Mouse (Mus musculus): Measurements from ENCODE around the gene Pygl. TPM values are rescaled to one million over a fixed set of nuclear protein-coding genes. Genes with fewer than 3 reads are reported as not detected.

Gene Pygl
- 20.5 and 22.2 TPM in 2 replicates for total RNA-seq (2015; ENCODE audit: low replicate concordance)
- 29.8 and 31.7 TPM in 2 replicates for total RNA-seq (2017; ENCODE audit: low replicate concordance)

DNA sequence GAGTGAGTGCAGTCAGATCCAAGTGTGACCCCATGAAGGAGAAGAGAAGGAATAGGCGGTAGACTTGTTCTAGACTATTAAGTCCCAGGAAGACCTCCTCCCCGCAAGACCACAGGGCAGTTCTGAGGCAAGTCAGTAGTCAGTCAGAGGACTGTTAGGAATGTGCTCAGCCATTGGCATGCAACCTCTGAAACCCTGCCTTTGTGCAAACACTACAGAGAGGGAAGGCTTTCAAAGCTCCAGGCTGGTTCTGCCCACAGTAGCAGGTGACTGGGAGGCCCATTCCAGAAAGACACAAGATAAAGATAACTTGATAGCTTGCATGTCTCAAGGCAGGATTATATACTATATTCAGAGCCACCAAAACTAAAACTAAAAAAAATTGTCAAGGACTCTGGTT, at the start of gene Pygl:
TSS of gene Pygl (minus strand) at position 195 of the 400 bp plus-strand sequence.
- no peak for ATAC-seq (replicated peaks; ENCODE audit: low FRiP score, poor library complexity, severe bottlenecking)

DNA sequence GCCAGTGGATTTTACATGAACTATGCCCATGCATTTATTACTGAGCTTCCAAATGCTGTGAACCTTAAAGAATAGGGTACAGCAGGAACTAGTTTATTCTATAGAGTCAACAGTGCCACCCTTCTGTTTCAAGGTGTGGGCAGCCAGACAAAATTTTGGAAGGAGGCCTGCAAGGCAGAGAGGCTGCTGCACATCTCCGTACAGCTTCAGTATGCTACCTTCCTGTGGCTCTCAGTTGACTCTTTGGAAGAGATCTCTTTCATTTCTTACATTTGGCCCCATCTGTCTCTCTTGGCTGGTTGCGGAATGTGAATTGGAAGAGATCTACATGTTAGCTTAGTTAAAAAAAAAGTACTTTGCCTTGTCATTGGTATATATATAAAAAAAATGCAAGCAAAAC, 49.6 kb upstream of the Pygl start:
- no peak for ATAC-seq (replicated peaks; ENCODE audit: low FRiP score, poor library complexity, severe bottlenecking)

DNA sequence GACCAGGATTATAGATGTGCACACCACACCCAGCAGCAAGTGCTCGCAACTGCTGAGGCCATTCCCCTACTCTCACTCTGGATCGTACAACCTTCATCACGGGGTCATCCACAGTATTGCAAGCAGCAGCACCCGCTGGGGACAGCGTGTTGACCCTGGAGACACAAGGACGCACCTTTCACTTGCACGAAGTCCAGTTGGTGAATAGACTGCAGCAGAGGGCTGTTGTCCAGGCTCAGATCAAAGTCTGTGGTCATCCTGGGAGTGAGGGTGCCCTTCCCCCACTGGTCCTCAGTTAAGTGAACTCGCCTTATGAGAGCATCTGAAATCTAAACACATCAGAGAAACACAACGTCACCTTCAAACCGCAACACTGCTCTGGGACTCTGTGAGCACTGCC, 49.1 kb upstream of the Pygl start:
- no peak for ATAC-seq (replicated peaks; ENCODE audit: low FRiP score, poor library complexity, severe bottlenecking)

- no peak for ATAC-seq (replicated peaks; ENCODE audit: low FRiP score, poor library complexity, severe bottlenecking)
Measured at GRCm38 (mm10) chr12:70277071-70277939, 46.0 kb upstream of the Pygl start.

DNA sequence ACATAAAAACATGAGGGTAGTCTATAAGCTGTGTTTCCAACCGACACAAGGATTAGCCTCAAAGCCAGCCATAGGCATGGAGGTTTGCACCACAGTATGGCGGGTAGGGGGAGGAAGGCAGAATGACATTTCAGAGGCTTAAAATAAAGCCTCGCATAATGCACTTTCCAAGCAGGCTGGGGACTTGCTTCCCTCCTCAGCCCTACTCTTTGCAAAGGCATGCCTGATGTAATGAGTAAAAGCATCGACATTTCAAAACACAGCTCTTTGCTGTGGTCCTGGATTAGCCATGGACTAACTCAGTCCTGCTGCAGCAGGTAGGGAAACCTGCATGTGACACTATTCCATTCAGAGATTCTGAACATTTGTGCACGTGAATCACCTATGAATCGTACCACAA, 38.4 kb upstream of the Pygl start:
- no peak for ATAC-seq (replicated peaks; ENCODE audit: low FRiP score, poor library complexity, severe bottlenecking)

DNA sequence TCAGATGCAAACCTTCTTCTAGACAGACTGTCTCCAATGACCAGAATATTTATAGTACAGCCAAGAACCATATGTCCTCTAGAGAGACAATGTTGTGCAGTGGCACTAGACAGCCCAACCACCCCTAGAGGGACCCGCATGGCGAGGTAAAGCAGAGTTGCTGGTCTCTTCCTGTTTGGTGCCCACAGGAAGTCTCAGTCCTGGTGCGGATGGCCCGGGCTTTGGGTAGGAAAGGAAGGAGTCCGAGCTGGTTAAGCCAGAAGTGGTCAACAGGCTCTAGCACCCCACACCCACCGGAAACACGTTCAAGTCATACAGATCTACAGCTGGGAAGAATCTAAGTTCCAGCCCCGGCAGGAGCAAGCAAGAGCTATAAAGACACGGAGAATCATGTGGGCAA, 36.0 kb upstream of the Pygl start:
- no peak for ATAC-seq (replicated peaks; ENCODE audit: low FRiP score, poor library complexity, severe bottlenecking)

- no peak for ATAC-seq (replicated peaks; ENCODE audit: low FRiP score, poor library complexity, severe bottlenecking)
Measured at GRCm38 (mm10) chr12:70266494-70266931, 35.2 kb upstream of the Pygl start.

DNA sequence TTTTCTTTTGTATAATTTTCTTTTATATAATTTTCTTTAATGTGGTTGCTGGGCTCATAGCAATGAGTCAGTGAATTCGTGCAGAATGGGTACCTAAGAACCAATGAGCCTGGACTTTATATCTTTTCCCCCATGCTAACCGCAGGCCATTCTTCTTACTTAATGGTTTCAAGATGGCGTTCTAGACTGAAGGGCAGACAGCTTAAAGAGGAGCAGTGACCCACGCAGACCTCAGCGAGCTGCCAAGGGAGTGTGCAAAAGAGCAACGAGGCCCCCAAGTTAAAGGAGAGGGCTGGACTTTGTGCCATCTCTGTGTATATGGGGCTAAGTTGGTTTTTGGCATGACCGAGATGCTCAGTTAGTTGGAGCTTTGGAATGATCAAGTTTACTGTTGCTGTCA, 32.4 kb upstream of the Pygl start:
- no peak for ATAC-seq (replicated peaks; ENCODE audit: low FRiP score, poor library complexity, severe bottlenecking)

DNA sequence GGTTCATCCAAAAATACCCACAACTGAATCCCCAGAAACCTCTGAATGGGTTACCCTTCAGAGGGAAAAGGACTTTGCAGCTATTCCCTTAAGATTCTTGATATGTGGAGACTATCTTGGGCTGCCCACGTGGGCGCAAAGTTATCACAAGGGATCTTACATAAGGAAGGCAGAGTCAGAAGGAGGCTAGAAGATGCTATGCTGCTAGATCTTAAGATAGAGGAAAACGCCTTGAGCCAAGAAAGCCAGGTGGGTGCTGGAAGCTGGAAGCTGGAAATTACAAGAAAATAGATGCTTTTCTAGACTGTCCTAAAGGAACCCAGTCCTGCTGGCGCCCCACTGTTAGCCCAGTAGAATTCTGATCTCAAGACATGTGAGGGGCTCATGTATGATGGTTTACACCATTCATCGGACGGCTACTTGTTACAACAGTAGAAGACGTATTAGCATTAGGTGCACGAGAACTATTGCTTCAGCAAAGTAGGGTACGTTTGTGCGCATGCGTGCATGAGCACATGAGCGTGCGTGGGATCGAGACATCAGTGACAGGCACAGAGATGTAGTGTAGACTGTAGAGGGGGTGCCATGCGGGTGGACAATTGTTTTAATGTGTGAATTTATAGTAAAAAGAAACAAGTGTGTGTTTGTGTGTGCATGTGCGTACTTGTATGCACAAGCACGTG, 31.1 kb upstream of the Pygl start:
- no peak for ATAC-seq (replicated peaks; ENCODE audit: low FRiP score, poor library complexity, severe bottlenecking)

DNA sequence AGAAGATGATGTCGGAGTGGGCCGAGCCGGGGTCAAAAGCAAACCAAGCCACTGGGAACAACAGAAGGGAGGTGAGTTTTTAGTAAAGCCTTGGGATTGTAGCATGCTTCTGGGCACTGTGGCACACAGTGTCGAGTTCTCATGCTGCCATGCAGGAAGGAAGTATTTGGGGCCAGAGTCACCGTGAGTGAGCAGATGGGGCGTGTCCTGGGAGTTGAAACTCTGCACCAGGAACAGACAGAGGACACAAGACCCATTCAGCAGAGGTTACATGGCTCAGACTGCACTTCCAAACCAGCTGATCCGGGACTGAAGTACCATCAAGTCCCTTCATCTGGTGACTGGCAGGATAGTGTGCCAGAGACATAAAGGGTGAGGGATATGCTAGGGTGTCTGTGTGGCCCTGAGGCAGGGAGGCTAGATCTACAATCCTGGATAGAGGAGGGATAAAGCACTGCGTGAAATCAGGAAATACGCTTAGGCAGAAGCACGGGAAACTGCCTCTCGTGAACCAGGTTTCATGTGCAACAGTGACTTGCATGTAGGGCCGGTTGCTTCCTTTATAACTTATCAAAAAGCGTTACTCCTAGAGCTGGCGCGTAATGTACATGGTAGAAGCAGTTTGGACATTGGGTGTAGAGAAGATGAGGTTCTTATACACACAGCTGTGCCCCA, 20.1 kb upstream of the Pygl start:
- no peak for ATAC-seq (replicated peaks; ENCODE audit: low FRiP score, poor library complexity, severe bottlenecking)

- ATAC-seq (replicated peaks; ENCODE audit: low FRiP score, poor library complexity, severe bottlenecking) = no peak
Measured at GRCm38 (mm10) chr12:70249616-70250157, 18.4 kb upstream of the Pygl start.

DNA sequence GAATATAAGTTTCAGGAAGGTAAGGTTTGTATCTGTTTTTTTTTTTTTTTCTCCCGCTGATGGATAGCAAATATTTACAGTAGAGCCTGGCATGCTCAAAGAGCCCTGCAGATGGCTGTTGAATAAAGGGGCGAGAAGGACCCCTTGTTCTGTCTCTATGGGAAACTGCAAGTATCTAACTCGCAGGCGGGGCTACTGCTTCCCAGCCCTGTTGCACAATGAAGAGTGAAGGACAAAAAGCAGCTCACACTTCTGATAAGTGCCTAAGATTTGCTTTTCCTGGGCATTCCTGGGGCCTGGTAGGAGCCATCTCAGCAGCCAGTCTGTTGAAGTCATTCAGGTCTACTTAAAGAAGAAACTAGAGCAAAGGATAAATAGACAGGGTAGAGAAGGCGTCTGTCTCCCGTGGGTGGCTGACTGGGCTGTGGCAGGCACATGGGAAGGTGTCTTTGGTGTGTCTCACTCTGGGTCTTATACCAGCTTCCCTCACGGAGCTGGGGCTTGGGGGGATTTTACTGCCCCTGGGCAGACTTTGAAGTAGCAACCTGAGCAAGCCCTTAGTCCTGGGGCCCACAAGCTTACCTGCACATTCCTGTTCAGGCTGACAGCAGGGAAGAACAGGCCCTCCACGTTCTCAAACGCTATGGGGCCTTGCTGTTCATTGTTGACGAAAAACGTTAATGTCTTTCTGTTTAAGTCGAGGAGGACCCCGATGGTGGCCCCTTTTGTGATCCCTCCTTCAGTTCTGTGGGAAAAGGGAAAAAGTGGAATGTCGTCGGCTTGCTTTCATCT, 16.6 kb upstream of the Pygl start:
- ATAC-seq (replicated peaks; ENCODE audit: low FRiP score, poor library complexity, severe bottlenecking) = no peak

GRCm38 (mm10) chr12:70242550-70242949, 11.3 kb upstream of the Pygl start:
- ATAC-seq (replicated peaks; ENCODE audit: low FRiP score, poor library complexity, severe bottlenecking) = no peak

- ATAC-seq (replicated peaks; ENCODE audit: low FRiP score, poor library complexity, severe bottlenecking) = no peak
Measured at GRCm38 (mm10) chr12:70239741-70240140, 8.5 kb upstream of the Pygl start.

DNA sequence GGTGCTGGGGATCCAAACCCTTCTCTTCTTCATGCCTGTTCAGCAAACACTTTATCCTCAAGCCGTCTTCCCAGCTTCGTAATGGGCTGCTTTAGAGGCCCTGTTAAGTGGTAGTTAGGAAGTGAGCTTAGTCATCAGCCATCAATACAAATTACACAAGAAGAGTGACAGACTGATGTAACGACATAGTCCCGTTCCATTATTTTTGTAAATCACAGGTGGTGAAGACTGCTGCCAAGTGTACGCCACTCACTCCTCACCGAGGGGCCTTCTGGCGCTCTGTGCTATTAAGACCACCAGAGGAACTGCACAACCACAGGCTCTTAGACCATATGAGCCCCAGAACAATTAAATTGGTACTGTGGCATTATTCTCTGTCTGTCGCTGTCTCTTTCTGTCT, 7.3 kb upstream of the Pygl start:
- no peak for ATAC-seq (replicated peaks; ENCODE audit: low FRiP score, poor library complexity, severe bottlenecking)

- ATAC-seq (replicated peaks; ENCODE audit: low FRiP score, poor library complexity, severe bottlenecking) = peak; percentile 71
Measured at GRCm38 (mm10) chr12:70234938-70235484, 3.7 kb upstream of the Pygl start.

- ATAC-seq (replicated peaks; ENCODE audit: low FRiP score, poor library complexity, severe bottlenecking) = peak; percentile 71
Measured at GRCm38 (mm10) chr12:70234411-70234810, 3.1 kb upstream of the Pygl start.

DNA sequence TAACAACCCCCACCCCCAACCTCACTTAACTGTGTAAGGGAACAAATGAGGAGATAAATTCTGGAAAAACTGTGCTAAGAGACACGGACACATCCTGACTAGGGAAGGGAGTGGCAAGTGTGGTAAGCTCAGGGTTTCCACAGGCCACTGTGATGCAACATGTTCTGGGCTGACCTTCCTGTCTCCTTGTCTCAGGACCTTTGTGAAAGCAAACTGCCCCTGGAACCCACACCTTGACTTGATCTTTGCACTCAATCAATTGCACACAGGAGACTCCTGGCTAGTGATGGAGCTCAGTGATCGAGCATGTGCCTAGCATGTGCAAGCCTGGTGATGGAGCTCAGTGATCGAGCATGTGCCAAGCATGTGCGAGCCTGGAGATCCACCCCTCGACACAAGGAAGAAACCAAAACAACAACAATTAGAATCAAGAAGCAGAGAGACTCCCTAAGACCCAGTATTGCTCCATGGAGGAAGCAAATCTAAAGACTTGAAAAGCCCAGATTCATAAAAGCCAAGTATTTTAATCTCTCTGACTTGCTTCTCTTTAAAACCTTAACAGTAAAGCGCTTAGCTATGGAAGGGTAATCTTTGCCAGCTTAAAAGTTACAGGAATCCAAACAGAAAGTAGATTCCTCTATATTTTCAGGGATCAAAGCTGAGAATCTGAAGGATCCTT, 2.5 kb upstream of the Pygl start:
- ATAC-seq (replicated peaks; ENCODE audit: low FRiP score, poor library complexity, severe bottlenecking) = no peak
